Mouse (Mus musculus): Measurements from ENCODE around the gene Hyal6.

The Hyal6 gene

GRCm38 (mm10) chr6:24732945-24733344, at the start of gene Hyal6:
Gene Hyal6 (plus strand): TSS chr6:24733245.
- in situ Hi-C loops (cut with MboI, MseI) = loop anchor here (10.0 kb wide), 1 partner anchor 992 kb away; no protein-coding TSS in a partner anchor

GRCm38 (mm10) chr6:24687871-24688270, 45.2 kb upstream of the Hyal6 start:
- in situ Hi-C loops (cut with MboI, MseI) = no loop called here

GRCm38 (mm10) chr6:24694455-24695410, 38.3 kb upstream of the Hyal6 start:
- in situ Hi-C loops (cut with MboI, MseI) = no loop called here

DNA sequence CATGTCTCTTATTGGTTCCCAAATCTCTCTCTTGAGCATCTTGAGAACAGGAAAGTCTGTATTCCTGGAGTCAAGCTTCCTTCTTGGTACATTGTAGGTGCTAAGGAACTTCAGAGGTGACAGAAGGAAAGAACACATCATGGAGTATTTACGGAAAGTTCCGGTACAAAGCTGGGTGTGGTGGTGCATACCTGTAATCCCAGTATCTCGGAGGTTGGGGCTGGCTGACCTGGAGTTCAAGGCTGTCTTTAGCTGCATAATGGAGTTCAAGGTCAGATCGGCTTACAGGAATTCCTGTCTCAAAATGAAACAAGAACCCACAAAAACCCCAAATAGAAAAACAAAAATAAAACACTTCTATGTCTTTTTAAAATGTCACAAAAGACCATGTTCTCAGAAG, 36.9 kb upstream of the Hyal6 start:
- in situ Hi-C loops (cut with MboI, MseI) = no loop called here

DNA sequence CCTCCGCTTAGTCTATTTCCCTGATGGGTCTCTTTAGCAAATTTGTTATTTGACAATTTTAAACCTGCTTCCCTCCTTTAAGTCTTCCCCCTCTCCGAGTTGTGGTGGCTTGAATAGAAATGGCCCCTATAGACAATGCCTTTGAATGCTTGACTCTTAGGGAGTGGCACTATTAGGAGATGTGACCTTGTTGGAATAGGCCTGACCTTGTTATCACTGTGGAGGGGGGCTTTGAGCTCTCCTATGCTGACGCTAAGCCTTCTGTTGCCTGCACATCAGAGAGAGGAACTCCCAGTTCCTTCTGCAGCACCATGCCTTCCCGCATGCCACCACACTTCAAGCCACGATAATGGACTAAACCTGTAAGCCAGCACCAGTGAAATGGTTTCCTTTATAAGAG, 35.8 kb upstream of the Hyal6 start:
- in situ Hi-C loops (cut with MboI, MseI) = no loop called here

GRCm38 (mm10) chr6:24707090-24707489, 26.0 kb upstream of the Hyal6 start:
- in situ Hi-C loops (cut with MboI, MseI) = no loop called here

- in situ Hi-C loops (cut with MboI, MseI) = no loop called here
These were observed 25.5 kb upstream of the Hyal6 start for GRCm38 (mm10) chr6:24707499-24707898.

- in situ Hi-C loops (cut with MboI, MseI) = loop anchor here (10.0 kb wide), 1 partner anchor 1043 kb away; no protein-coding TSS in a partner anchor
These were observed 11.5 kb upstream of the Hyal6 start for GRCm38 (mm10) chr6:24721317-24722099.

DNA sequence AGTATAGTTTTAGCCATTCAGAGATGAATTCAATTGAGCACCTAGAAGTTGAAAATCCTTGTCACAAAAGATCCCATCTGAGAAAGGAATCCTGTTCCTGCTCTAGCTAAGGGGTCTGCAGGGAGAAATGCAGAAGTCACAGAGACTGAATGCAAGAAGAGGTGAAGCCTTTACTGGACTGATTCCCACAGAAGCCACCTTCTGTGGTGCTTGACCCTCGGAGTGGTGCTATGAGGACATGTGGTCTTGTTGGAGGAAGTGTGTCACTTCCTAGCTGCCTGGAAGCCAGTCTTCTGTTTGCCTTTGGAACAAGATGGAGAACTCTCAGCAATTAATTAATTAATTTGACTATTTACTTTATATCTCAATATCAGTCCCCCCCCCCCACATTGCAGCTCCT, 4.9 kb upstream of the Hyal6 start:
- in situ Hi-C loops (cut with MboI, MseI) = loop anchor here (10.0 kb wide), 1 partner anchor 1037 kb away; no protein-coding TSS in a partner anchor

- in situ Hi-C loops (cut with MboI, MseI) = loop anchor here (10.0 kb wide), 1 partner anchor 990 kb away; no protein-coding TSS in a partner anchor
These were observed 1.5 kb downstream of the Hyal6 start for GRCm38 (mm10) chr6:24734565-24734964.

DNA sequence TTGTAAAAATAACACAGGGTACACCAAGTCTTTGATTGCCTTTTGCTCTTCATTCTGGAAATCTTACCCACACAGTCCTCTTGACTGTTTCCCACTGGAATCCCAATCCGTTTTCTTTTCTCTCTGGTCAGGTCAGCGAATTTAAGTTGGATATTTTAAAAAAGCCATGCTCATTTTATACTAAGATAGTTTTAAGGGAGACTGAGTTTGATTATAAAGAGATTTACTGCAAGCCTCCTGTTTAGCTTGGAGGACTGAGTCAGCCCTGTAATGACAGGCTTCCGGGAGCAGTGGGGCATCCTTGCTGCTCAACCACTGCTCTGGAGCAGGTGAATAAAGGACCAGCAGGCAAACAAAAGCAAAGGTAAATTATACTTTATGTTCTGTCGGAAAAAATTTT, 15.0 kb downstream of the Hyal6 start, which contains the start of gene Hyal4:
Gene Hyal4, plus strand, starts transcription at position 301 of the 400 bp plus-strand sequence.
- in situ Hi-C loops (cut with MboI, MseI) = no loop called here

DNA sequence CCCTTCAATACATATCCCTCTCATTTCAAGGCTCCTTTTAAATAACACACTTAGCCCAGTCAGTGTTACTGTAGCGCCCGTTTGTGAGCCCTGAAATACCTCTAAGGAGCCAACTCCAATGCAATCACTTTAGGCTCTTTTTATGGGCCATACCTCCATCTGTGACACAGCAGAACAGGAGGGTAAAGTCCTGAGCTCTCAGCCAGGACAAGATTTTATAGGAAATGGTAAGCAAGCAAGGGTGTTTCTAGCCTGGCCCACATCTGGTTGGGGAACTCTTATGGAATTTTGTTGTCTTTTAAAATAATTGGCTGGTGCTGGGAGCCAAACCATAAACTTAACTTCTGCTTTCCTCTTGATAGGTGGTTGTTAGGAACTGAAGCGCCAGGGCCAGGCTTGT, 26.2 kb downstream of the Hyal6 start:
- in situ Hi-C loops (cut with MboI, MseI) = no loop called here

DNA sequence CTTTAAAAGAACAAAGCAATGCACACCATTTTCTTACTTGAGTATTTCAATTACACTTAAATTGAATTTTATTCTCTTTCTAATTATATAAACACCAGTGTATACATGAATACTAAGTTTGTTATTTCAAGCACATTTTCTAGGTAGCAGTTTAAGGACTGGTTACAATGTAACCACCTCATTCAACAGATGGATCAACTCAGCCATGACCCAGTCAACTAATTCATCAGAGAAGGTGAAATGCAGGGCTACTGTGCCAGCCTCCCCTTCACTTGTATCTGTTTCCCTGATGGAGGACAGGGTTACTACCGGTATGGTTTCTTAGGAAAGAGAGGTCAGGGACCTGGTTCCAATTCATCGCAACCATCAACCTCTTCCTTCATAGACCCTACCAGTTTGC, 33.2 kb downstream of the Hyal6 start:
- in situ Hi-C loops (cut with MboI, MseI) = no loop called here

GRCm38 (mm10) chr6:24779182-24779581, 46.1 kb downstream of the Hyal6 start:
- in situ Hi-C loops (cut with MboI, MseI) = no loop called here

DNA sequence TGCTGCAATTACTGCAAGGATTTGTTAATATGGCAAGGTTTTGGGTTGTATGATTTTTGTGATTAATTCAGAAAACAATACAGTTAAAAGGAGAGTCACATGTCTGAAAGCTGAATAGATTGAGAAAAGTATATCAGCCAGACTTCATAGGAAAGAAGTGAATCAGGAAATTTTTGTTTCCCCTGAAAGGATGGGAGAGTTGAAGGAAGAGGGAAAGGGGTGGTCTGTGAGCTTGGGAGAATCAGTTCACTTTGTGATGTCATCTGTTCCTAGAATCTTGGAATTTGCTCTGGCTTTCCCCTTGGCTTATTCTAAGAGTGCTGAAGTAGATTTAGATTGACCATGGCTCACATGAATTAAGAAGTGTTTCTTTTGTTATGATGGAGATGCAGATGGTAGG, 57.8 kb downstream of the Hyal6 start, which contains the start of gene Spam1:
Gene Spam1, plus strand, starts transcription at position 301 of the 400 bp plus-strand sequence.
- in situ Hi-C loops (cut with MboI, MseI) = no loop called here

Data from regulatory T cell (primary cell).